Mouse (Mus musculus): ENCODE results near the gene Cfap57.

GRCm38 (mm10) chr4:118527720-118528119 lies 92.9 kb downstream of the Cfap57 start:
- TF ChIP-seq GATA1 (IDR thresholded peaks at IDR 0.05; ENCODE audit: borderline replicate concordance, low read length) = no peak
- no peak for TF ChIP-seq FLI1 (IDR thresholded peaks at IDR 0.05; ENCODE audit: low read length)

All from megakaryocyte, embryonic 14.5 days (primary cell).